Mouse (Mus musculus) stomach, embryonic 14.5 days (tissue): ENCODE data around the gene Arhgef15. TPM values are rescaled to one million over a fixed set of nuclear protein-coding genes. Genes with fewer than 3 reads are reported as not detected.

Source experiments
- ATAC-seq: fragments of 200-750 bp; cut with Nextera tagmentation; 2 replicates; pipeline ENCODE4 v1.8.0; 2017; ENCODE audit warnings: low read depth, moderate TSS enrichment; ENCODE audit not compliant: insufficient number of reproducible peaks, insufficient read depth, low FRiP score
- H3K27ac ChIP-seq: fragments of 300-500 bp; sonication (generic); 2 replicates; pipeline ENCODE4 v1.5.1; 2014; ENCODE audit warnings: mild to moderate bottlenecking, low read length, moderate library complexity, mixed read lengths
- H3K27me3 ChIP-seq: fragments of 300-500 bp; sonication (generic); 2 replicates; pipeline ENCODE4 v1.6.1; 2014; ENCODE audit warnings: low read length, control low read depth, mixed read lengths; ENCODE audit not compliant: control insufficient read depth, insufficient read depth
- H3K36me3 ChIP-seq: fragments of 300-500 bp; sonication (generic); 2 replicates; pipeline ENCODE4 v1.6.1; 2014; ENCODE audit warnings: mild to moderate bottlenecking, control low read depth, low read length, moderate library complexity, mixed read lengths; ENCODE audit not compliant: control insufficient read depth, insufficient read depth
- H3K4me1 ChIP-seq: fragments of 300-500 bp; sonication (generic); 2 replicates; pipeline ENCODE4 v1.6.1; 2014; ENCODE audit warnings: low read length, control low read depth, mixed read lengths; ENCODE audit not compliant: control insufficient read depth, insufficient read depth
- H3K4me2 ChIP-seq: fragments of 300-500 bp; sonication (generic); replicated peaks from 2 replicates; pipeline ENCODE4 v1.6.1; 2014; ENCODE audit warnings: low read depth, low read length, control low read depth
- H3K4me3 ChIP-seq: fragments of 300-500 bp; sonication (generic); 2 replicates; pipeline ENCODE4 v1.5.1; 2014; ENCODE audit warnings: low read depth, low read length, control low read depth
- H3K9ac ChIP-seq: fragments of 300-500 bp; sonication (generic); replicated peaks from 2 replicates; pipeline ENCODE4 v1.6.1; 2014; ENCODE audit warnings: low read depth, mild to moderate bottlenecking, control low read depth, low read length, moderate library complexity, mixed read lengths
- H3K9me3 ChIP-seq: fragments of 300-500 bp; sonication (generic); 2 replicates; pipeline ENCODE4 v1.6.1; 2016; ENCODE audit warnings: low read depth, low read length, control low read depth; ENCODE audit not compliant: control insufficient read depth
- WGBS: fragments of 180-500 bp; shearing (Covaris S2); extraction: QIAGEN DNeasy Blood & Tissue Kit; methylation state at CpG from one replicate; pipeline ENCODE4 v1.1.7; 2014; 5-methylcytosine and 5-hydroxymethylcytosine counted together
- polyA plus RNA-seq: library from polyadenylated mRNA; unstranded; fragments of >200 nt; fragmentation: Nextera tagmentation; extraction: Ambion mirVana; gene quantifications from 2 replicates; pipeline ENCODE4 v1.2.1, GENCODE M21; 2014

Gene Arhgef15
- polyA plus RNA-seq, 1 experiment from 2014 or later = 10.9 TPM

GRCm38 (mm10) chr11:68901351-68902046, 55.8 kb downstream of the Arhgef15 start, which contains the start of gene Rpl26:
Gene Rpl26 (plus strand): TSS chr11:68901583.
- Histone ChIP-seq H3K4me1 (0 out of 2 replicates have a peak, but pooled peaks cover 2% of the 10 kb centered on the region), H3K9ac (peak within 1 kb of the TSS; percentile 87), H3K9me3 (no peaks in the 10 kb centered on the region), H3K4me3 (peak within 1 kb of the TSS; percentile 79), H3K36me3 (peaks cover 35% of the 10 kb centered on the region), H3K27me3 (no peaks in the 10 kb centered on the region), H3K27ac (peak within 1 kb of the TSS; percentile 95), H3K4me2 (peak within 1 kb of the TSS; percentile 66)
- ATAC-seq = peak; percentile 87
- WGBS = under 1% methylated on average over 52 of the region's 52 CpGs

DNA sequence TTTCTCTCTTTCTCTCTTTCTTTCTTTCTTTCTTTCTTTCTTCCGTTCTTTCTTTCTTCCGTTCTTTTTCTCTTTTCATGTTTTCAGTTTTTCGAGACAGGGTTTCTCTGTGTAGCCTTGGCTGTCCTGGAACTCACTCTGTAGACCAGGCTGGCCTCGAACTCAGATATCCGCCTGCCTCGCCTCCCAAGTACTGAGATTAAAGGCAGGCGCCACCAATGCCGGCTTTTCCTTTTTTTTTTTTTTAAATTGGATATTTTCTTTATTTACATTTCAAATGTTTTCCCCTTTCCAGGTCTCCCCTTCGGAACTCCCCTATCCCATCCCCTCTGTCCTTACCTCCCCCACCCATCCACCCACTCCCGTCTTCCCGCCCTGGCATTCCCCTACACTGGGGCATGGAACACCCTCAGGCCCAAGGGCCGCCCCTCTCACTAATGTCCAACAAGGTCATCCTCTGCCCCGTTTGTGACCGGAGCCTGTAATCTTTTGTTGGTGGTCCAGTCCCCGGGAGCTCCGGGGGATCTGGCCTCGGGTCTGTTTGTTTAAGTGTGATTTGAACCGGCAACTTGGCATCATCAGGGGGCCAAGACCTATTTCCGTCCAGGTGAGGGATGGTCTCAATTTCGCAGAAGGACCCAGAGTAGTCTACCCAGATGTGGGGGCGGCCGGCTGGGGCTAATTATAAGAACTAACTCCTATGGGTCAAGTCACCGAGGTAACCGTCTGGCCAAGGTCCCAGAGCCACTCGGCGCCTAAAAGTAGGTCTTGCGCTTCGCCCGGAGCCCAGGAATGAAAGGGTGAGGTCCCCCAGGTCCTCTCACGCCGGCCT, 56.5 kb downstream of the Arhgef15 start:
- Histone ChIP-seq H3K36me3 (peaks cover 32% of the 10 kb centered on the region), H3K4me1 (0 out of 2 replicates have a peak, but pooled peaks cover 2% of the 10 kb centered on the region), H3K4me3 (peak overlapping the region; percentile 79), H3K27ac (no peak overlapping the region), H3K27me3 (no peaks in the 10 kb centered on the region), H3K9me3 (no peaks in the 10 kb centered on the region), H3K9ac (no peak overlapping the region), H3K4me2 (peak overlapping the region; percentile 66)
- ATAC-seq = no peak; the same call in 1 of the 2 replicates
- 26% methylated on average over 31 of the region's 31 CpGs for WGBS

DNA sequence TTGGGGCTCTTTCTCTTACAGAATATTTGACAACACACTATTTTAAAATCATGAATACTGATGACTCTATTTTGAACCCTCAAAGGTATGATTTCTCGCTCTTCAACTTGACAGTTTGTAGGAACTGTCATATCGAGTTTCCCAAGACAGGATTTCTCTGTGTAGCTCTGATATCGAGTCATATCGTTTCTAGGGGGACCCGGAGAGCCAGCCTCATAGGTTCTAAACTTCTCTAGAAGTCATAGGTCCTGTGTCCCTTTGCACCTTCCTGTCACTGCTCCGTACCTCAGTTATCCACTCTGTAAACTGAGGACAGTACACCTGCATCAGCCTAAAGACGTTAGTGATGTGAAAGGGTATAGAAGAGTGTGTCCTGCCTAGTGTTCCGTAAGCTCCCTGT, 57.5 kb downstream of the Arhgef15 start:
- H3K36me3 ChIP-seq = peaks cover 23% of the 10 kb centered on the region
- 82% methylated on average over 8 of the region's 8 CpGs for WGBS
- H3K4me2 ChIP-seq = no peak overlapping the region
- ATAC-seq = no peak
- H3K27ac ChIP-seq = no peak overlapping the region
- H3K4me3 ChIP-seq = no peak overlapping the region
- H3K9ac ChIP-seq = no peak overlapping the region
- H3K4me1 ChIP-seq = 0 out of 2 replicates have a peak, but pooled peaks cover 2% of the 10 kb centered on the region
- no peaks in the 10 kb centered on the region for H3K9me3 ChIP-seq
- no peaks in the 10 kb centered on the region for H3K27me3 ChIP-seq

DNA sequence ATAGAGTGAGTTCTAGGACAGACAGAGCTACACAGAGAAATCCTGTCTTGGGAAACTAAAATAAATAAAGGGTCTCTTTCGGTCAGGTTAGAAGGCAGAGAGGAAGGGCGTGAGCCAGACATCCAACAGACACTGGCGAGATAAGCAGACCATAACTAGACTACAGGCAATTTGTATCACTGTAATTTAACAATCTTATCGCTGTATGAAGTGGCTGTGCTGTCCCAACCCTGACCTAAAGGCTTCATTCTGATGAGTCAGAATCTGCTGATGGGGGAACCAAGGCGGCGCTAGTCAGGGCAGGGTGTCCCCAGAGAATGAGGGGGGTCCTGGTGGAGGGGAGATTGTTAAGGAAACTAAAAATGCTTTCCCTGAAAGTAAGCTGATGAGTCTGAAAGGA, 58.5 kb downstream of the Arhgef15 start:
- Histone ChIP-seq H3K36me3 (peaks cover 12% of the 10 kb centered on the region), H3K4me2 (no peak overlapping the region), H3K27me3 (no peaks in the 10 kb centered on the region), H3K4me1 (0 out of 2 replicates have a peak, but pooled peaks cover 2% of the 10 kb centered on the region), H3K4me3 (no peak overlapping the region), H3K9me3 (no peaks in the 10 kb centered on the region), H3K9ac (no peak overlapping the region), H3K27ac (no peak overlapping the region)
- ATAC-seq = no peak
- 84% methylated on average over 6 of the region's 6 CpGs for WGBS

- no peaks in the 10 kb centered on the region for H3K27me3 ChIP-seq
- H3K9ac ChIP-seq = no peak overlapping the region
- WGBS = 65% methylated on average over 6 of the region's 6 CpGs
- no peak overlapping the region for H3K4me3 ChIP-seq
- H3K9me3 ChIP-seq = no peaks in the 10 kb centered on the region
- no peak for ATAC-seq
- H3K27ac ChIP-seq = no peak overlapping the region
- no peak overlapping the region for H3K4me2 ChIP-seq
- peaks cover 3% of the 10 kb centered on the region for H3K36me3 ChIP-seq
- H3K4me1 ChIP-seq = no peaks in the 10 kb centered on the region
Observed at GRCm38 (mm10) chr11:68897838-68898237, 59.4 kb downstream of the Arhgef15 start.

- WGBS = 48% methylated on average over 4 of the region's 4 CpGs
- no peak for ATAC-seq
- Histone ChIP-seq H3K9me3 (no peaks in the 10 kb centered on the region), H3K27ac (no peak overlapping the region), H3K4me1 (no peaks in the 10 kb centered on the region), H3K4me3 (no peak overlapping the region), H3K9ac (no peak overlapping the region), H3K27me3 (no peaks in the 10 kb centered on the region), H3K36me3 (no peaks in the 10 kb centered on the region), H3K4me2 (no peak overlapping the region)
Observed at GRCm38 (mm10) chr11:68897120-68897519, 60.2 kb downstream of the Arhgef15 start.

DNA sequence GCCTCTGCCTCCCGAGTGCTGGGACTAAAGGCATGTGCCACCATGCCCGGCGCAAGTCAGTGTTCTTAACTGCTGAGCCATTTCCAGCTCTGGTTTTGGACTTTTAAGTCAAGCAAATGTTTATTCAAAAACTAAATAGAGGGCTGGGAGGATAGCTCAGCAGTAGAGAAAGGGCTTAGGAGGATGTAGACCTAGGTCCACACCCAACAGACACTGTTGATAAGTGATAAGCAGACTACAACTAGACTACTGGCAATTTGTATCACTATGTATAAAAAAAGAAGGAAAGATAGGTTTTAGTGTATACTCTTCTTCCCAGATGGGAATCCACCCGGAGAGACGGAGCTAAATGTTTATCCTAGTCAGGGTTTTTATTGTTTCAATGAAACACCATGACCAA, 61.0 kb downstream of the Arhgef15 start:
- 90% methylated on average over 5 of the region's 5 CpGs for WGBS
- H3K9ac ChIP-seq = no peak overlapping the region

DNA sequence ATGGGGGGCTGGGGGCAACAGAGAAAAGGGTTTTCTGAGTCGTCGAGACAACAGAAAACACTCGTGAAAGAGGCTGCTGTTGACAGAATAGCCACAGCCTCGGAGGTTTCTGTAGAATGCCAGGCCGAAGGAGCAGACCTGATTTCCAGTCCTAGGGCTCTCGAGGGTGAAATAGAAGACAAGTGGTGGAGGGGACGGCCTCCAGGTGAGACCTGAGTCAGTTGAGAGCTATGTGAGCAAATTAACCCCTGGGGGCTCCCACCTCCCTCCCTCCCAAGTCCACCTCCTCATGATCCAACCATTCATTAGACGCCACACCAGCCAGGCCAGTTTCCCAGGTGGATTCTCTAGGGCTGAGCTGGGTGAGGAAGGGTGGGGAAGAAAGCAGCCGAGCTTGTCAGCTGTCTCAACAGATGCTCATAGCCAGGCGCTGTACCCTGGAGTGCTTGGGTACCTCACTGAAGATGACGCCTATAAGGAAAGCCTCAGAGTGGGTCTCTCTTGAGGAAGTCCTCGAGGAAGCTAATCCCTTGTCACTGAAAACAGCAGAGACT, 63.3 kb downstream of the Arhgef15 start:
- H3K4me2 ChIP-seq = no peak overlapping the region
- ATAC-seq = no peak
- H3K36me3 ChIP-seq = no peaks in the 10 kb centered on the region
- no peak overlapping the region for H3K9ac ChIP-seq
- H3K4me1 ChIP-seq = no peaks in the 10 kb centered on the region
- no peaks in the 10 kb centered on the region for H3K9me3 ChIP-seq
- H3K4me3 ChIP-seq = no peak overlapping the region
- no peaks in the 10 kb centered on the region for H3K27me3 ChIP-seq
- 68% methylated on average over 12 of the region's 12 CpGs for WGBS
- H3K27ac ChIP-seq = no peak overlapping the region

More for the DNA sequence above, 61.0 kb downstream of the Arhgef15 start:
- no peaks in the 10 kb centered on the region for H3K27me3 ChIP-seq
- H3K9me3 ChIP-seq = no peaks in the 10 kb centered on the region
- no peaks in the 10 kb centered on the region for H3K36me3 ChIP-seq
- ATAC-seq = no peak
- H3K27ac ChIP-seq = no peak overlapping the region
- no peaks in the 10 kb centered on the region for H3K4me1 ChIP-seq
- no peak overlapping the region for H3K4me2 ChIP-seq
- H3K4me3 ChIP-seq = no peak overlapping the region
